Mouse (Mus musculus) kidney, postnatal 0 days (tissue): ENCODE data around the gene Ppm1g. TPM values are rescaled to one million over a fixed set of nuclear protein-coding genes. Genes with fewer than 3 reads are reported as not detected.

Source experiments
- ATAC-seq: fragments of 200-750 bp; cut with Nextera tagmentation; replicated peaks from 2 replicates; pipeline ENCODE4 v1.8.0; 2017; ENCODE audit warnings: low read depth, moderate number of reproducible peaks, moderate TSS enrichment, moderate library complexity; ENCODE audit not compliant: low FRiP score
- DNase-seq: peaks from one replicate; pipeline ENCODE4 v3.0.0-alpha.2; 2016; ENCODE audit warnings: low spot score
- H3K27ac ChIP-seq: fragments of 300-500 bp; sonication (generic); 2 replicates; pipeline ENCODE4 v1.5.1; 2014; ENCODE audit warnings: mild to moderate bottlenecking
- H3K27me3 ChIP-seq: fragments of 300-500 bp; sonication (generic); 2 replicates; pipeline ENCODE4 v1.6.1; 2014; ENCODE audit warnings: low read length, mixed read lengths; ENCODE audit not compliant: insufficient read depth
- H3K36me3 ChIP-seq: fragments of 300-500 bp; sonication (generic); 2 replicates; pipeline ENCODE4 v1.6.1; 2014; ENCODE audit warnings: low read length, mixed read lengths; ENCODE audit not compliant: insufficient read depth
- H3K4me1 ChIP-seq: fragments of 300-500 bp; sonication (generic); replicated peaks from 2 replicates; pipeline ENCODE4 v1.6.1; 2014; ENCODE audit warnings: antibody characterized with exemption, low read length, mixed read lengths; ENCODE audit not compliant: insufficient read depth
- H3K4me2 ChIP-seq: fragments of 300-500 bp; sonication (generic); 2 replicates; pipeline ENCODE4 v1.6.1; 2014; ENCODE audit warnings: mild to moderate bottlenecking, low read length, moderate library complexity, mixed read lengths
- H3K4me3 ChIP-seq: fragments of 300-500 bp; sonication (generic); replicated peaks from 2 replicates; pipeline ENCODE4 v1.5.1; 2014; ENCODE audit warnings: low read depth, low read length
- H3K9ac ChIP-seq: fragments of 300-500 bp; sonication (generic); 2 replicates; pipeline ENCODE4 v1.6.1; 2014; ENCODE audit warnings: low read depth, low read length
- H3K9me3 ChIP-seq: fragments of 300-500 bp; sonication (generic); replicated peaks from 2 replicates; pipeline ENCODE4 v1.6.1; 2016; ENCODE audit warnings: low read length, inconsistent platforms, mixed read lengths
- CTCF ChIP-seq: IDR thresholded peaks from 2 replicates; pipeline ENCODE4 v1.5.1; 2016; ENCODE audit warnings: antibody characterized with exemption, low read depth, mild to moderate bottlenecking, moderate library complexity
- WGBS: fragments of 180-500 bp; shearing (Covaris S2); extraction: QIAGEN DNeasy Blood & Tissue Kit; methylation state at CpG from one replicate; pipeline ENCODE4 v1.1.7; 2014; 5-methylcytosine and 5-hydroxymethylcytosine counted together
- polyA plus RNA-seq: library from polyadenylated mRNA; unstranded; fragments of >200 nt; fragmentation: Nextera tagmentation; extraction: Ambion mirVana; gene quantifications from 2 replicates; pipeline ENCODE4 v1.2.1, GENCODE M21; 2015

The Ppm1g gene
- polyA plus RNA-seq, 1 experiment from 2014 or later: 85.4 TPM

DNA sequence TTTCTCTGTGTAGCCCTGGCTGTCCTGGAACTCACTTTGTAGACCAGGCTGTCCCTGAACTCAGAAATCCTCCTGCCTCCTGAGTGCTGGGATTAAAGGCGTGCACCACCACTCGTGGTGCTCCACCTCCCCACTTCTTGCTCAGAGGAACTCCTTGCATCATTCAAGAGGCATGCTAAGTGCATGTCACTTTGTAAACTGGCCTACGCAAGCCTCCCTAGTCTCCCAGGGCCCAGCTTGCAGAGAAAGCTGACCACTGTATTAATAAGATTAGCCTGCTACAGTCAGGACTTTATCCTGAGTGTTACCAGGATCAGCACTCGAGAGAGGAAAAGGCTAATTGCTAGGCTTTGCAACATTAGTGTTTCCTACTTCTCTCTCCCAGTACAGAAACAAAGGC, 51.9 kb downstream of the Ppm1g start:
- ATAC-seq (no peak), DNase-seq (no peak)
- peaks cover 77% of the 10 kb centered on the region for H3K36me3 ChIP-seq
- TF ChIP-seq CTCF: no peak
- 92% methylated on average over 4 of the region's 4 CpGs for WGBS
- no peaks in the 10 kb centered on the region for H3K27me3 ChIP-seq
- H3K9me3 ChIP-seq: no peaks in the 10 kb centered on the region
- H3K4me3 ChIP-seq: no peak overlapping the region
- no peak overlapping the region for H3K27ac ChIP-seq
- no peak overlapping the region for H3K4me2 ChIP-seq
- no peaks in the 10 kb centered on the region for H3K4me1 ChIP-seq
- H3K9ac ChIP-seq: no peak overlapping the region

GRCm38 (mm10) chr5:31164878-31165277, 55.6 kb downstream of the Ppm1g start:
- TF ChIP-seq CTCF: no peak
- H3K4me1 ChIP-seq: no peaks in the 10 kb centered on the region
- H3K27me3 ChIP-seq: no peaks in the 10 kb centered on the region
- DNase-seq (no peak), ATAC-seq (no peak)
- no peaks in the 10 kb centered on the region for H3K9me3 ChIP-seq
- H3K36me3 ChIP-seq: peaks cover 79% of the 10 kb centered on the region
- WGBS: 90% methylated on average over 1 of the region's 1 CpGs
- no peak overlapping the region for H3K4me3 ChIP-seq
- no peak overlapping the region for H3K27ac ChIP-seq
- no peak overlapping the region for H3K4me2 ChIP-seq
- no peak overlapping the region for H3K9ac ChIP-seq

DNA sequence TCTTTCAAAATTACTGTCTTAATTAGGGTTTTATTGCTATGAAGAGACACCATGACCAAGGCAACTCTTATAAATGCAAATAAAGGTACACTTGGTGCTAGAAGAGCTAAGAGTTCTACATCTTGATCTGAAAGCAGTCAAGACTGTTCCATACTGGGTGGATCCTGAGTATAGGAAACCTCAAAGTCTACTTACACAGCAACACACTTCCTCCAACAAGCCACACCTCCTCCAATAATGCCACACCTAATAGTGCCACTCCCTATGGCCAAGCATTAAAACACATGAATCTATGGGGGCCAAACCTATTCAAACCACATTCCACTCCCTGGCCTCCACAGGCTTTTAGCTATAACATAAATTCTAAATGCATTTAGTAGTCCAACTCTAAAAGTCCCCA, 58.0 kb downstream of the Ppm1g start:
- no peak overlapping the region for H3K4me3 ChIP-seq
- ATAC-seq (no peak), DNase-seq (no peak)
- H3K9me3 ChIP-seq: no peaks in the 10 kb centered on the region
- H3K4me1 ChIP-seq: no peaks in the 10 kb centered on the region
- no peak overlapping the region for H3K4me2 ChIP-seq
- TF ChIP-seq CTCF: no peak
- H3K27ac ChIP-seq: no peak overlapping the region
- peaks cover 81% of the 10 kb centered on the region for H3K36me3 ChIP-seq
- H3K27me3 ChIP-seq: no peaks in the 10 kb centered on the region
- no peak overlapping the region for H3K9ac ChIP-seq

GRCm38 (mm10) chr5:31154152-31154553, 66.3 kb downstream of the Ppm1g start, which contains the start of gene Mpv17:
TSS of gene Mpv17 (minus strand) at chr5:31154251.
- peaks cover 25% of the 10 kb centered on the region for H3K36me3 ChIP-seq
- peaks cover 8% of the 10 kb centered on the region; the same call in 1 of the 2 replicates for H3K4me1 ChIP-seq
- peak within 1 kb of the TSS; percentile 63 for H3K9ac ChIP-seq
- ATAC-seq (peak; percentile 91), DNase-seq (peak; percentile 93)
- no peak for TF ChIP-seq CTCF
- peak within 1 kb of the TSS; percentile 70 for H3K27ac ChIP-seq
- under 1% methylated on average over 19 of the region's 19 CpGs for WGBS
- H3K9me3 ChIP-seq: no peaks in the 10 kb centered on the region
- peak within 1 kb of the TSS; percentile 57 for H3K4me3 ChIP-seq
- H3K27me3 ChIP-seq: no peaks in the 10 kb centered on the region
- peak within 1 kb of the TSS; percentile 75 for H3K4me2 ChIP-seq

DNA sequence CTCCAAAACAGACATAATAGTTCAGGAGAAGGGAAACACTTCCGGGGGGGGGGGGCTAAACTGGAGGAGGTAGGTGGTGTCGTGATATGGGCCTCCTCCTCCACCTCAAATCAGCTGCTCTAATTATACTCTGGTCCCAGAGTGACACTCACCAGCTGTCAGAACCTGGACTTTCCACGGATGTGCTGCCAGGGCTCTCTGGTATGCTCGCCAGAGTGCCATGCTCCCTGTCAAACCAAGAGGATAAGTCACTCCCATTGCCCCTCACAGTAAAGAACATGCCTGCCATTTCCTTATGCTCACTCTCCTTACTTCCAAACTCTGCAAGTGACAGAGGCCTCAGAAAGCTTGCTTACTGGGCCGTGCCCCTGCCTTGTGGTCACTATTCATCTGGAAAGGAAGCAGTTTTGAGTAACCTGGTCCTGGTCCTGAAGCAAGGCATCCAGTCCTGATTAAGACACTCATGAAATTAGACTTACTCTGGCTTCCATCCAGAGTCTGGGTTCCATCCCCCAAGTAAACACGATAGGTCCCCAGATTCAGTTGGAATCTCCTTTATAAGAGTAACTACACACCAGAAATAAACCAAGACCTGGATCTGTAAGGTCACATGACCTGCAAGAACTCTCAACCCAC, 66.9 kb downstream of the Ppm1g start:
- no peak for TF ChIP-seq CTCF
- peak overlapping the region; percentile 63 for H3K9ac ChIP-seq
- 30% methylated on average over 6 of the region's 6 CpGs for WGBS
- peaks cover 20% of the 10 kb centered on the region for H3K36me3 ChIP-seq
- peaks cover 8% of the 10 kb centered on the region; the same call in 1 of the 2 replicates for H3K4me1 ChIP-seq
- H3K4me2 ChIP-seq: peak overlapping the region; percentile 75
- ATAC-seq (peak; percentile 23; the same call in 1 of the 2 replicates), DNase-seq (no peak)
- H3K27me3 ChIP-seq: no peaks in the 10 kb centered on the region
- peak overlapping the region; percentile 57 for H3K4me3 ChIP-seq
- peak overlapping the region; percentile 58; the same call in 1 of the 2 replicates for H3K27ac ChIP-seq
- H3K9me3 ChIP-seq: no peaks in the 10 kb centered on the region

Other genes starting within 250 kb of the Ppm1g start
- gene Atraid, start 172.4 kb downstream of the Ppm1g start, polyA plus RNA-seq: 271 and 290 TPM in 2 replicates
- gene Slc5a6, start 171.8 kb downstream of the Ppm1g start, polyA plus RNA-seq: 13.4 and 15.1 TPM in 2 replicates
- 11.8 and 13.9 TPM in 2 replicates for gene Cad, start 165.9 kb downstream of the Ppm1g start, polyA plus RNA-seq
- not detected in 2 replicates for gene Dnajc5g, start 114.4 kb downstream of the Ppm1g start, polyA plus RNA-seq
- gene Slc30a3, start 112.5 kb downstream of the Ppm1g start, polyA plus RNA-seq: 1.1 TPM in 2 replicates
- gene Trim54, start 104.0 kb downstream of the Ppm1g start, polyA plus RNA-seq: not detected in 2 replicates
- 0.31 TPM in 1 of 2 replicates, not detected in the other for gene Ucn, start 81.9 kb downstream of the Ppm1g start, polyA plus RNA-seq
- 45.3 and 56.0 TPM in 2 replicates for gene Mpv17, start 66.4 kb downstream of the Ppm1g start, polyA plus RNA-seq
- gene Gm29609, start 40.8 kb downstream of the Ppm1g start, polyA plus RNA-seq: 0.53 and 0.73 TPM in 2 replicates
- 42.5 and 47.6 TPM in 2 replicates for gene Gtf3c2, start 40.5 kb downstream of the Ppm1g start, polyA plus RNA-seq
- gene Snx17, start 27.5 kb downstream of the Ppm1g start, polyA plus RNA-seq: 122 and 134 TPM in 2 replicates
- 62.8 and 66.8 TPM in 2 replicates for gene Eif2b4, start 27.3 kb downstream of the Ppm1g start, polyA plus RNA-seq
- gene Zfp513, start 18.4 kb downstream of the Ppm1g start, polyA plus RNA-seq: 7.2 and 8.9 TPM in 2 replicates
- gene Nrbp1, start 20.2 kb upstream of the Ppm1g start, polyA plus RNA-seq: 116 and 123 TPM in 2 replicates
- 0.82 and 0.92 TPM in 2 replicates for gene Gm9970, start 20.5 kb upstream of the Ppm1g start, polyA plus RNA-seq
- 28.0 and 31.9 TPM in 2 replicates for gene Krtcap3, start 31.0 kb upstream of the Ppm1g start, polyA plus RNA-seq
- 17.4 and 20.5 TPM in 2 replicates for gene Ift172, start 70.4 kb upstream of the Ppm1g start, polyA plus RNA-seq
- 26.9 and 27.8 TPM in 2 replicates for gene Fndc4, start 75.4 kb upstream of the Ppm1g start, polyA plus RNA-seq
- gene Gckr, start 76.8 kb upstream of the Ppm1g start, polyA plus RNA-seq: 0.09 TPM in 1 of 2 replicates, not detected in the other
- 26.5 and 31.3 TPM in 2 replicates for gene Zfp512, start 231.7 kb upstream of the Ppm1g start, polyA plus RNA-seq